ENCODE assay signal across 10 mouse cellular contexts in genomic region chr7:107567674-107568073, GRCm38 (mm10). TPM values are rescaled to one million over a fixed set of nuclear protein-coding genes. Genes with fewer than 3 reads are reported as not detected.
DNase-seq lines count a peak whose midpoint lies in the region; ATAC-seq and TF ChIP-seq lines count a peak whose summit lies in the region.
"Had no signal": no experiment of that assay in that cellular context is flagged by ENCODE, and none has a peak within 500 bp of the region (broad histone marks: within the 10 kb centered on the region; RNA-seq: fewer than 3 reads in every experiment).

No protein-coding gene starts in this region.

- peak overlapping the region; percentile 17; the same call in 1 of the 2 replicates for H3K4me2 ChIP-seq in hindbrain, embryonic 13.5 days
- H3K4me2 ChIP-seq in neural tube, embryonic 12.5 days (replicated peaks) = peak overlapping the region; percentile 38
- H3K4me2 ChIP-seq in midbrain, embryonic 11.5 days = no peak overlapping the region

- WGBS in heart, adult 2 months = 57% methylated on average over 5 of the region's 5 CpGs
- WGBS in liver, adult 2 months = 30% methylated on average over 5 of the region's 5 CpGs
- 87% methylated on average over 5 of the region's 5 CpGs for WGBS in hindbrain, embryonic 13.5 days
- 65% methylated on average over 5 of the region's 5 CpGs for WGBS in neural tube, embryonic 12.5 days
- 84% methylated on average over 5 of the region's 5 CpGs for WGBS in midbrain, embryonic 11.5 days

- intact Hi-C loops in heart, adult 2 months (cut with DNase I) = no loop called here

- no peak for TF ChIP-seq CTCF in heart, adult 2 months (IDR thresholded peaks at IDR 0.05)
- TF ChIP-seq CTCF in liver, adult 2 months (IDR thresholded peaks at IDR 0.05; ENCODE audit: low read depth, low read length) = no peak

- H3K9ac ChIP-seq in heart, adult 2 months (ENCODE audit: low read depth, low read length) = peak overlapping the region; percentile 36
- peak overlapping the region; percentile 64 for H3K9ac ChIP-seq in liver, adult 2 months (ENCODE audit: low read depth, low read length)
- H3K9ac ChIP-seq in hindbrain, embryonic 13.5 days = no peak overlapping the region
- H3K9ac ChIP-seq in neural tube, embryonic 12.5 days = no peak overlapping the region
- H3K9ac ChIP-seq in midbrain, embryonic 11.5 days (ENCODE audit: low read length) = no peak overlapping the region

- no peaks in the 10 kb centered on the region for H3K36me3 ChIP-seq in heart, adult 2 months (ENCODE audit: control insufficient read depth, insufficient read depth, low read length)
- H3K36me3 ChIP-seq in liver, adult 2 months (ENCODE audit: control insufficient read depth, insufficient read depth, low read length) = peaks cover 12% of the 10 kb centered on the region
- H3K36me3 ChIP-seq in hindbrain, embryonic 13.5 days = no peaks in the 10 kb centered on the region
- H3K36me3 ChIP-seq in neural tube, embryonic 12.5 days = no peaks in the 10 kb centered on the region
- no peaks in the 10 kb centered on the region for H3K36me3 ChIP-seq in midbrain, embryonic 11.5 days (ENCODE audit: control insufficient read depth, insufficient read depth, low read length)

- no peak for DNase-seq in heart, adult 2 months
- DNase-seq in heart, adult 18-20 months = no peak
- DNase-seq in liver, adult 2 months (ENCODE audit: extremely low read depth, low read depth, low spot score) = no peak
- DNase-seq in liver = no peak
- DNase-seq in c-Kit-positive CD71-positive TER-119-positive erythroid progenitor cells, embryonic 14.5 days (ENCODE audit: low spot score) = no peak
- no peak for DNase-seq in midbrain, embryonic 11.5 days (ENCODE audit: low spot score, missing footprints)

- no peaks in the 10 kb centered on the region for H3K4me1 ChIP-seq in heart, adult 2 months (ENCODE audit: control insufficient read depth, insufficient read depth, low read length)
- H3K4me1 ChIP-seq in liver, adult 2 months (ENCODE audit: control insufficient read depth, insufficient read depth, low read length) = no peaks in the 10 kb centered on the region
- H3K4me1 ChIP-seq in hindbrain, embryonic 13.5 days (replicated peaks) = no peaks in the 10 kb centered on the region
- no peaks in the 10 kb centered on the region for H3K4me1 ChIP-seq in neural tube, embryonic 12.5 days
- no peaks in the 10 kb centered on the region for H3K4me1 ChIP-seq in midbrain, embryonic 11.5 days (ENCODE audit: control insufficient read depth, insufficient read depth, low read length)

- TF ChIP-seq POLR2A in heart, adult 2 months (IDR thresholded peaks at IDR 0.05; ENCODE audit: insufficient read depth, low read depth, low read length) = 0 out of 2 replicates have a peak, but pooled peaks have one; percentile 5
- TF ChIP-seq POLR2A in liver, adult 2 months (IDR thresholded peaks at IDR 0.05; ENCODE audit: extremely low read depth, insufficient read depth, low read length) = no peak

- no peaks in the 10 kb centered on the region for H3K9me3 ChIP-seq in hindbrain, embryonic 13.5 days
- H3K9me3 ChIP-seq in neural tube, embryonic 12.5 days = no peaks in the 10 kb centered on the region
- H3K9me3 ChIP-seq in midbrain, embryonic 11.5 days (ENCODE audit: control insufficient read depth, low read length) = no peaks in the 10 kb centered on the region

- no peak for ATAC-seq in hindbrain, embryonic 13.5 days (ENCODE audit: low FRiP score)
- ATAC-seq in neural tube, embryonic 12.5 days (ENCODE audit: low FRiP score, low read depth) = no peak
- ATAC-seq in midbrain, embryonic 11.5 days (ENCODE audit: low FRiP score) = no peak
- ATAC-seq: inflammation-experienced regulatory T-cells, adult 6 months had no signal

- TF ChIP-seq EP300 in heart, adult 2 months (IDR thresholded peaks at IDR 0.05; ENCODE audit: insufficient read depth, low read depth, low read length) = no peak

- H3K79me2 ChIP-seq in heart, adult 2 months (replicated peaks; ENCODE audit: control insufficient read depth, insufficient read depth, low read length) = no peaks in the 10 kb centered on the region
- H3K79me2 ChIP-seq in liver, adult 2 months (ENCODE audit: control insufficient read depth, insufficient read depth, low read length) = no peaks in the 10 kb centered on the region

- H3K4me3 ChIP-seq in heart, adult 2 months = peak overlapping the region; percentile 14; the same call in 1 of the 2 replicates
- peak overlapping the region; percentile 41 for H3K4me3 ChIP-seq in liver, adult 2 months (ENCODE audit: insufficient read depth, low read depth, low read length)
- peak overlapping the region; percentile 1; the same call in 1 of the 2 replicates for H3K4me3 ChIP-seq in hindbrain, embryonic 13.5 days
- H3K4me3 ChIP-seq in neural tube, embryonic 12.5 days = peak overlapping the region; percentile 9; the same call in 1 of the 2 replicates
- no peak overlapping the region for H3K4me3 ChIP-seq in midbrain, embryonic 11.5 days (ENCODE audit: low read depth, low read length)

- H3K27me3 ChIP-seq in heart, adult 2 months (ENCODE audit: control insufficient read depth, insufficient read depth, low read length) = no peaks in the 10 kb centered on the region
- H3K27me3 ChIP-seq in liver, adult 2 months (ENCODE audit: control insufficient read depth, insufficient read depth, low read length) = no peaks in the 10 kb centered on the region
- no peaks in the 10 kb centered on the region for H3K27me3 ChIP-seq in hindbrain, embryonic 13.5 days
- no peaks in the 10 kb centered on the region for H3K27me3 ChIP-seq in neural tube, embryonic 12.5 days (replicated peaks)
- H3K27me3 ChIP-seq in midbrain, embryonic 11.5 days (ENCODE audit: control insufficient read depth, insufficient read depth, low read length) = no peaks in the 10 kb centered on the region

- H3K27ac ChIP-seq in heart, adult 2 months = peak overlapping the region; percentile 51
- peak overlapping the region; percentile 97 for H3K27ac ChIP-seq in liver, adult 2 months (replicated peaks; ENCODE audit: insufficient read depth, low read depth, low read length)
- H3K27ac ChIP-seq in hindbrain, embryonic 13.5 days = no peak overlapping the region
- no peak overlapping the region for H3K27ac ChIP-seq in neural tube, embryonic 12.5 days
- no peak overlapping the region for H3K27ac ChIP-seq in midbrain, embryonic 11.5 days (ENCODE audit: low read depth, low read length)

RNA-seq across cellular contexts. Expression of gene Olfml1, which starts 0.4 kb away (rescaled TPM):
- 1 to 10 TPM; 4.0 to 4.6 TPM for total RNA-seq in heart, adult 2 months (2021)
- polyA plus RNA-seq in heart, adult 2 months (2012; rRNA removed) = 4.1 and 6.9 TPM in 2 replicates
- 1 to 10 TPM; 2.7 to 3.9 TPM for total RNA-seq in heart, adult 18-20 months (2021)
- 9.6 and 13.5 TPM in 2 replicates for total RNA-seq in liver, adult 2 months (2014; rRNA removed)
- 5.4 and 8.9 TPM in 2 replicates for polyA plus RNA-seq in liver, adult 2 months (2012; rRNA removed)
- polyA plus RNA-seq in hindbrain, embryonic 13.5 days (2015; fragmentation: Nextera tagmentation; extraction: Ambion mirVana) = 4.1 and 4.3 TPM in 2 replicates
- polyA plus RNA-seq in neural tube, embryonic 12.5 days (2016; fragmentation: Nextera tagmentation; extraction: Ambion mirVana) = 6.2 and 7.0 TPM in 2 replicates
- 6.8 and 8.2 TPM in 2 replicates for polyA plus RNA-seq in midbrain, embryonic 11.5 days (2014; fragmentation: Nextera tagmentation; extraction: Ambion mirVana)
- total RNA-seq: neutrophil, adult 5-6 weeks had no signal
- polyA plus RNA-seq: inflammation-experienced regulatory T-cells, adult 6 months had no signal

RNA-seq across cellular contexts. Expression of gene Ppfibp2, which starts 27.3 kb away (rescaled TPM):
- 10 to 100 TPM; 19.9 to 20.1 TPM for total RNA-seq in heart, adult 2 months (2021)
- polyA plus RNA-seq in heart, adult 2 months (2012; rRNA removed) = 17.4 and 21.8 TPM in 2 replicates
- total RNA-seq in heart, adult 18-20 months (2021) = 10 to 100 TPM; 24.6 to 26.4 TPM
- total RNA-seq in liver, adult 2 months (2014; rRNA removed) = 20.9 and 24.8 TPM in 2 replicates
- polyA plus RNA-seq in liver, adult 2 months (2012; rRNA removed) = 9.6 and 9.9 TPM in 2 replicates
- polyA plus RNA-seq in hindbrain, embryonic 13.5 days (2015; fragmentation: Nextera tagmentation; extraction: Ambion mirVana) = 2.1 and 2.4 TPM in 2 replicates
- polyA plus RNA-seq in neural tube, embryonic 12.5 days (2016; fragmentation: Nextera tagmentation; extraction: Ambion mirVana) = 2.5 and 3.5 TPM in 2 replicates
- 2.9 and 3.5 TPM in 2 replicates for polyA plus RNA-seq in midbrain, embryonic 11.5 days (2014; fragmentation: Nextera tagmentation; extraction: Ambion mirVana)

RNA-seq across cellular contexts. Expression of gene 5330417H12Rik, which starts 57.3 kb away (rescaled TPM):
- total RNA-seq in heart, adult 2 months (2021) = not detected
- polyA plus RNA-seq in heart, adult 2 months (2012; rRNA removed) = not detected in 2 replicates
- total RNA-seq in heart, adult 18-20 months (2021) = not detected
- not detected in 2 replicates for total RNA-seq in liver, adult 2 months (2014; rRNA removed)
- polyA plus RNA-seq in liver, adult 2 months (2012; rRNA removed) = not detected in 2 replicates
- polyA plus RNA-seq in hindbrain, embryonic 13.5 days (2015; fragmentation: Nextera tagmentation; extraction: Ambion mirVana) = not detected in 2 replicates
- not detected in 2 replicates for polyA plus RNA-seq in neural tube, embryonic 12.5 days (2016; fragmentation: Nextera tagmentation; extraction: Ambion mirVana)
- polyA plus RNA-seq in midbrain, embryonic 11.5 days (2014; fragmentation: Nextera tagmentation; extraction: Ambion mirVana) = not detected in 2 replicates
- total RNA-seq: neutrophil, adult 5-6 weeks had no signal
- polyA plus RNA-seq: inflammation-experienced regulatory T-cells, adult 6 months had no signal

Comparison
In these comparisons a context has a peak if more than half of its experiments do, and no peak if none do; other contexts are left out.
1. H3K27ac ChIP-seq: peak in heart, adult 2 months (single experiment) and liver, adult 2 months (single experiment); none in hindbrain, embryonic 13.5 days (single experiment), neural tube, embryonic 12.5 days (single experiment) and midbrain, embryonic 11.5 days (single experiment).
2. H3K9ac ChIP-seq: peak in heart, adult 2 months (single experiment) and liver, adult 2 months (single experiment); none in hindbrain, embryonic 13.5 days (single experiment), neural tube, embryonic 12.5 days (single experiment) and midbrain, embryonic 11.5 days (single experiment).